8 mouse cellular contexts compared by ENCODE assay signal in the genomic region with DNA sequence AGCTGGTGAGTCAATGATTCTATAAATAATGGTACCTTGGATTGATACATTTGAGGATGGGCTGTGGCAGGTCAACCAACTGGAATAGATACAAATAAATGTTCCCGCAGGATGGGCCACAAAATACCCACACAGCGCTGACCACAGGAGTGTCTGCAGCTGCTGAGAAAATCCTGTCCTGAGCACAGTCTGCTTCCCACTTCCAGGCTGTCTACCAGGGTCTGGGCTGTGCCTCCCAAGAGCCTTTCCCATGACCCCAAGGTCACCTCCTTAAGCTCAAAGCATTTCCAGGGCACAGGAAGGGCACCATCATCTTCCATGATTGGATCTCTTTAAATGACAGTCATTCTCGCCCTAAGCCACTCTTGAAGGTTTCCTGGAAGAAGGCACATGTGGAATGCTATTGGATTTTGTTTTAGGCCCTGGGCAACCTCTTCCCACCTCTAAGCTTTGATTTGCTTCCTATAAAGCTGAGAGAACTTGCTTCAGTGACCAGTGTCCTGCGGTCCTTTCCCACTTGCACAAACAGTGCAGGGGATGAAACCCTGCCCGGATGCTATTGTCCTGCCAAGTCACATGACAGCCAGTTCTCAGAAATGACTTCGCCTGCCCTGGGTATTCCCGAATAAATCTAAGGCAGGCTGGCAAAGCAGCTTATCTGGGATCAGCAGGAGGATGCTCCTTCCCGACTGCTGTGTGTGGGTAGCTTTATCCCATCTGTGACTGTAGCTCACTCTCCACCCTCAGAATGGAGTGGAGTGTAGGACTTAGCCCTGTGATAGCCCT. TPM values are rescaled to one million over a fixed set of nuclear protein-coding genes. Genes with fewer than 3 reads are reported as not detected.
A peak's percentile ranks its signal among the peaks of the same experiment; 100 is the strongest.
DNase-seq lines count a peak whose midpoint lies in the region; ATAC-seq lines count a peak whose summit lies in the region.
"Had no signal": no experiment of that assay in that cellular context is flagged by ENCODE, and none has a peak within 500 bp of the region (broad histone marks: within the 10 kb centered on the region; RNA-seq: fewer than 3 reads in every experiment).

No protein-coding gene starts in this region.

- no peaks in the 10 kb centered on the region for H3K9me3 ChIP-seq in neural tube, embryonic 15.5 days (replicated peaks)
- H3K9me3 ChIP-seq: limb, embryonic 12.5 days had no signal

- no peak overlapping the region for H3K9ac ChIP-seq in neural tube, embryonic 15.5 days (replicated peaks)
- H3K9ac ChIP-seq: limb, embryonic 12.5 days had no signal

- ATAC-seq in neural tube, embryonic 15.5 days (ENCODE audit: low FRiP score), result no peak
- ATAC-seq in activated CD4-positive, CD25-positive, alpha-beta regulatory T cell, adult 4 months, result no peak

- H3K4me3 ChIP-seq in neural tube, embryonic 15.5 days (replicated peaks), result no peak overlapping the region
- H3K4me3 ChIP-seq: limb, embryonic 12.5 days had no signal

- no peak overlapping the region; the same call in 1 of the 2 replicates for H3K27ac ChIP-seq in neural tube, embryonic 15.5 days (replicated peaks)
- H3K27ac ChIP-seq: limb, embryonic 12.5 days had no signal

- no peak overlapping the region for H3K4me2 ChIP-seq in neural tube, embryonic 15.5 days
- H3K4me2 ChIP-seq: limb, embryonic 12.5 days had no signal

- WGBS in neural tube, embryonic 15.5 days, result 37% methylated on average over 8 of the region's 8 CpGs

- H3K27me3 ChIP-seq in neural tube, embryonic 15.5 days (replicated peaks), result no peaks in the 10 kb centered on the region
- H3K27me3 ChIP-seq: limb, embryonic 12.5 days had no signal

- peak; percentile 30 for DNase-seq in neural tube, embryonic 10.5 days (ENCODE audit: extremely low spot score, low spot score)
- DNase-seq in cerebellum, postnatal 36 days, result peak; percentile 37 to 41
- DNase-seq in kidney, adult 11 months, result peak; percentile 23
- peak; percentile 58 for DNase-seq in retina, embryonic 14.5 days (ENCODE audit: low spot score)
- no peak for DNase-seq in right cerebral cortex, postnatal 10 days (ENCODE audit: low spot score in 2 of 2)

- H3K36me3 ChIP-seq in neural tube, embryonic 15.5 days, result peaks cover 2% of the 10 kb centered on the region; the same call in 1 of the 2 replicates
- H3K36me3 ChIP-seq: limb, embryonic 12.5 days had no signal

- peaks cover 23% of the 10 kb centered on the region for H3K4me1 ChIP-seq in neural tube, embryonic 15.5 days

RNA-seq across cellular contexts. Expression of gene Klhl29, which starts 38.4 kb away (rescaled TPM):
- polyA plus RNA-seq in neural tube, embryonic 15.5 days (2015; fragmentation: Nextera tagmentation; extraction: Ambion mirVana), result 2.8 and 3.9 TPM in 2 replicates
- polyA plus RNA-seq in activated CD4-positive, CD25-positive, alpha-beta regulatory T cell, adult 4 months (2017; shearing (Covaris generic)), result under 1 TPM; 0.09 to 0.28 TPM

Comparison
In these comparisons a context has a peak if more than half of its experiments do, and no peak if none do; other contexts are left out.
1. DNase-seq: peak in neural tube, embryonic 10.5 days (single experiment), cerebellum, postnatal 36 days (2 of 2), kidney, adult 11 months (single experiment) and retina, embryonic 14.5 days (single experiment); none in right cerebral cortex, postnatal 10 days (0 of 2).